Mouse (Mus musculus) ES-Bruce4 (cell line): ENCODE data around the gene Sec1. TPM values are rescaled to one million over a fixed set of nuclear protein-coding genes. Genes with fewer than 3 reads are reported as not detected.

ENCODE experiments used
- H3K27ac ChIP-seq: 2 replicates; pipeline ENCODE4 v1.5.1; 2012; ENCODE audit warnings: low read length, inconsistent platforms; ENCODE audit not compliant: insufficient read depth
- H3K27me3 ChIP-seq: 2 replicates; pipeline ENCODE4 v1.6.1; 2012; ENCODE audit warnings: mild to moderate bottlenecking, low read length, inconsistent platforms; ENCODE audit not compliant: control insufficient read depth, poor library complexity, insufficient read depth, severe bottlenecking
- H3K36me3 ChIP-seq: 2 replicates; pipeline ENCODE4 v1.6.1; 2012; ENCODE audit warnings: inconsistent platforms, mild to moderate bottlenecking, low read length, moderate library complexity; ENCODE audit not compliant: control insufficient read depth, poor library complexity, insufficient read depth, severe bottlenecking
- H3K4me1 ChIP-seq: one replicate; pipeline ENCODE4 v1.8.1; 2011; ENCODE audit warnings: low read length; ENCODE audit not compliant: control insufficient read depth, insufficient read depth
- H3K4me3 ChIP-seq: 2 replicates; pipeline ENCODE4 v1.5.1; 2011; ENCODE audit warnings: low read depth, mild to moderate bottlenecking, low read length
- H3K9ac ChIP-seq: 2 replicates; pipeline ENCODE4 v1.6.1; 2012; ENCODE audit warnings: low read depth, mild to moderate bottlenecking, inconsistent platforms; ENCODE audit not compliant: poor library complexity, severe bottlenecking
- H3K9me3 ChIP-seq: replicated peaks from 2 replicates; pipeline ENCODE4 v1.6.1; 2012; ENCODE audit warnings: mild to moderate bottlenecking, low read length, inconsistent platforms; ENCODE audit not compliant: control insufficient read depth, poor library complexity, insufficient read depth, severe bottlenecking
- CTCF ChIP-seq: IDR thresholded peaks from one replicate; pipeline ENCODE4 v1.8.1; 2011; ENCODE audit warnings: low read depth, low read length
- EP300 ChIP-seq: IDR thresholded peaks from 2 replicates; pipeline ENCODE4 v1.6.1; 2011; ENCODE audit warnings: low read depth, low read length; ENCODE audit not compliant: insufficient read depth
- POLR2A ChIP-seq: IDR thresholded peaks from one replicate; pipeline ENCODE4 v1.8.1; 2011; ENCODE audit warnings: low read length; ENCODE audit not compliant: insufficient read depth
- polyA plus RNA-seq: library from polyadenylated mRNA; stranded (reverse); fragments of >200 nt; gene quantifications from 2 replicates; pipeline ENCODE4 v1.2.4, GENCODE M21; 2011; ENCODE audit warnings: low read depth; ENCODE audit not compliant: missing spikeins, insufficient read depth, insufficient read length

Gene Sec1
- polyA plus RNA-seq, 1 experiment: 1.4 TPM

DNA sequence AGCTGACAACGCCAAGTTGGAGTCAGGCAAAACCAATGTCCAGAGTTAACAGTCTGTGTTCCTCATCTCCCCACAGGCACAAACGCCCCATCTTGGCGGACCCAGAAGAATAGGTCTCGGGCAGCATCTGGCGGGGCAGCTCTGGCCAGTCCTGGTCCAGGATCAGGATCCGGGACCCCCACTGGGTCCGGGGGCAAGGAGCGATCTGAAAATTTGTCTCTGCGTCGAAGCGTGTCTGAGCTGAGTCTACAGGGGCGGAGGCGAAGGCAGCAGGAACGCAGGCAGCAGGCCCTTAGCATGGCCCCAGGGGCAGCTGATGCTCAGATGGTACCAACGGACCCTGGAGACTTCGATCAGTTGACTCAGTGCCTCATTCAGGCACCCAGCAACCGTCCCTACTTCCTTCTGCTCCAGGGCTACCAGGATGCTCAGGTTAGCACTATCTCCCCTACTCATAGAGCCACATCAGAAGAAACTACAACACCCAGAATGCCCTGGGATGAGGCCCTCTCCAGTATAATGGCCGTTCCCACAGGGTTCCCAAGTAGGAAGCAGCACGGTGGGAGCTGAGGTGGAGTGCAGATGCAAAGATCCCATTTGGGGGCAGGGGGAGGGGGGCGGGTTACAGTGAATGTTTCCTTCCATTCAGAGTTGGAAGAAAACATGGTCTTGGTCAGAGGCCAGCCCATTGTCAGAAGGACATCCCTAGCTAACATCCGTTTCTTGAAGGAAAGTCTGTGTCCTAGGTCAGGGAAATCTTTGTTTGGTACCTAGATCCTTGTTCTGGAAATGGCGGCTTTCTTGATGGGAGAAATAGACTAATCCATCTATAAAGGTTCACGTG is 63.9 kb downstream of the Sec1 start:
- Histone ChIP-seq H3K4me1 (peaks cover 5% of the 10 kb centered on the region), H3K27ac (no peak overlapping the region), H3K27me3 (no peaks in the 10 kb centered on the region), H3K36me3 (no peaks in the 10 kb centered on the region), H3K9me3 (no peaks in the 10 kb centered on the region), H3K4me3 (peak overlapping the region; percentile 15), H3K9ac (peak overlapping the region; percentile 35)
- TF ChIP-seq POLR2A (no peak), EP300 (no peak), CTCF (no peak)

DNA sequence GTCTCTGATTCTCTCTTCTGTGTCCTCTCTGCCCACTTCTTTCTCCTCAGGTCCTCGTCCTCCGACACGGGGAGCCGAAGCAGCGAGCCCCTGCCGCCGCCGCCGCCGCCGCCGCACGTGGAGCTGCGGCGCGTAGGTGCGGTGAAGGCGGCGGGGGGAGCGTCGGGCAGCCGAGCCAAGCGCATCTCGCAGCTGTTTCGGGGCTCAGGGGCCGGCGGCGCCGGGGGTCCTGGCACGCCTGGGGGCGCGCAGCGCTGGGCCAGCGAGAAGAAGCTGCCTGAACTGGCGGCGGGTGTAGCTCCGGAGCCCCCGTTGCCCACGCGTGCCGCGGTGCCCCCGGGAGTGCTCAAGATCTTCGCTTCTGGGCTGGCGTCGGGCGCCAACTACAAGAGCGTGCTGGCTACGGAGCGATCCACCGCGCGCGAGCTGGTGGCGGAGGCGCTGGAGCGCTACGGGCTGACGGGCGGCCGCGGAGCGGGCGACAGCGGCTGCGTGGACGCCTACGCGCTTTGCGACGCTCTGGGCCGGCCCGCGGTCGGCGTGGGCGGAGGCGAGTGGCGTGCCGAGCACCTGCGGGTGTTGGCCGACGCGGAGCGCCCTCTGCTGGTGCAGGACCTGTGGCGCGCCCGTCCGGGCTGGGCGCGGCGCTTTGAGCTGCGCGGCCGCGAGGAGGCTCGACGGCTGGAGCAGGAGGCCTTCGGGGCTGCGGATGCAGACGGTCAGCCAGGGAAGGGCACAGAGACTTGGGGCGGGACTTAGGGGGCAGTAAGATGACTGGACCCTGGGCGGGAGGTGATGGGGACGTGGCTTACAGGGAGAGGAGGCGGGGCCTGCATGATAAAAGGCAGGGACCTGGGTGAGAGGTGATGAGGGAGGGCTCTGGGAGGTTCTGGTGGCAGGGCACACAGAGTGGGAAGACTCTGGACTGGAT is 65.6 kb downstream of the Sec1 start:
- Histone ChIP-seq H3K9me3 (no peaks in the 10 kb centered on the region), H3K27me3 (no peaks in the 10 kb centered on the region), H3K9ac (peak overlapping the region; percentile 78), H3K36me3 (no peaks in the 10 kb centered on the region), H3K4me3 (peak overlapping the region; percentile 57), H3K4me1 (peaks cover 5% of the 10 kb centered on the region), H3K27ac (no peak overlapping the region)
- TF ChIP-seq EP300: no peak
- TF ChIP-seq POLR2A: no peak
- peak; percentile 71 for TF ChIP-seq CTCF

Other genes with a start within 250 kb of the Sec1 start
- 5,956 and 6,533 TPM in 2 replicates for gene Ftl1, start 234.5 kb downstream of the Sec1 start, polyA plus RNA-seq
- 250 and 287 TPM in 2 replicates for gene Bax, start 227.5 kb downstream of the Sec1 start, polyA plus RNA-seq
- gene Tulp2, start 212.5 kb downstream of the Sec1 start, polyA plus RNA-seq: 1.3 and 2.4 TPM in 2 replicates
- gene Gm45808, start 207.6 kb downstream of the Sec1 start, polyA plus RNA-seq: not detected in 2 replicates
- gene Dhdh, start 205.6 kb downstream of the Sec1 start, polyA plus RNA-seq: 15.3 and 15.5 TPM in 2 replicates
- 105 and 119 TPM in 2 replicates for gene Nucb1, start 184.0 kb downstream of the Sec1 start, polyA plus RNA-seq
- 15.5 and 18.6 TPM in 2 replicates for gene Ppp1r15a, start 168.1 kb downstream of the Sec1 start, polyA plus RNA-seq
- gene Plekha4, start 168.1 kb downstream of the Sec1 start, polyA plus RNA-seq: 14.3 and 18.6 TPM in 2 replicates
- 55.0 and 62.2 TPM in 2 replicates for gene Hsd17b14, start 139.5 kb downstream of the Sec1 start, polyA plus RNA-seq
- 104 and 144 TPM in 2 replicates for gene Bcat2, start 124.2 kb downstream of the Sec1 start, polyA plus RNA-seq
- 0.94 and 1.7 TPM in 2 replicates for gene Fgf21, start 78.9 kb downstream of the Sec1 start, polyA plus RNA-seq
- 3.0 and 3.9 TPM in 2 replicates for gene Fut1, start 77.1 kb downstream of the Sec1 start, polyA plus RNA-seq
- gene Izumo1, start 72.6 kb downstream of the Sec1 start, polyA plus RNA-seq: 4.6 and 5.8 TPM in 2 replicates
- 2.5 and 3.0 TPM in 2 replicates for gene Rasip1, start 66.9 kb downstream of the Sec1 start, polyA plus RNA-seq
- 2.2 and 4.1 TPM in 2 replicates for gene Mamstr, start 54.4 kb downstream of the Sec1 start, polyA plus RNA-seq
- 0.87 TPM in 1 of 2 replicates, not detected in the other for gene Fut2, start 28.0 kb downstream of the Sec1 start, polyA plus RNA-seq
- gene Ntn5, start 10.4 kb downstream of the Sec1 start, polyA plus RNA-seq: 0.51 TPM in 1 of 2 replicates, not detected in the other
- gene Car11, start 5.4 kb upstream of the Sec1 start, polyA plus RNA-seq: 6.0 and 9.7 TPM in 2 replicates
- gene Dbp, start 10.7 kb upstream of the Sec1 start, polyA plus RNA-seq: 6.7 and 6.9 TPM in 2 replicates
- gene Rpl18, start 21.1 kb upstream of the Sec1 start, polyA plus RNA-seq: 1,593 and 1,677 TPM in 2 replicates
- gene Sphk2, start 23.6 kb upstream of the Sec1 start, polyA plus RNA-seq: 10.4 and 11.1 TPM in 2 replicates
- gene Fam83e, start 26.8 kb upstream of the Sec1 start, polyA plus RNA-seq: 0.85 and 1.4 TPM in 2 replicates
- gene Spaca4, start 31.4 kb upstream of the Sec1 start, polyA plus RNA-seq: not detected in 2 replicates
- gene Lmtk3, start 89.3 kb upstream of the Sec1 start, polyA plus RNA-seq: 9.6 and 11.3 TPM in 2 replicates
- gene Sult2b1, start 90.3 kb upstream of the Sec1 start, polyA plus RNA-seq: 5.4 and 6.4 TPM in 2 replicates
- gene Cyth2, start 120.2 kb upstream of the Sec1 start, polyA plus RNA-seq: 75.1 and 75.8 TPM in 2 replicates
- gene Kcnj14, start 130.4 kb upstream of the Sec1 start, polyA plus RNA-seq: 0.75 TPM in 1 of 2 replicates, not detected in the other
- gene Grwd1, start 136.5 kb upstream of the Sec1 start, polyA plus RNA-seq: 32.3 and 36.3 TPM in 2 replicates
- 98.0 and 102 TPM in 2 replicates for gene Kdelr1, start 178.4 kb upstream of the Sec1 start, polyA plus RNA-seq
- 0.43 and 0.68 TPM in 2 replicates for gene Grin2d, start 184.0 kb upstream of the Sec1 start, polyA plus RNA-seq
- 2.0 and 3.4 TPM in 2 replicates for gene Syngr4, start 202.3 kb upstream of the Sec1 start, polyA plus RNA-seq
- gene Tmem143, start 202.5 kb upstream of the Sec1 start, polyA plus RNA-seq: 21.7 and 28.2 TPM in 2 replicates
- 10.6 and 11.0 TPM in 2 replicates for gene Emp3, start 227.0 kb upstream of the Sec1 start, polyA plus RNA-seq
- gene Ccdc114, start 229.7 kb upstream of the Sec1 start, polyA plus RNA-seq: 7.6 and 10.2 TPM in 2 replicates